Mouse (Mus musculus) lung, postnatal 0 days (tissue): Measurements from ENCODE around the gene Lrrd1.
"Not testable (repeated sequence)": the region's sequence is repeated elsewhere in the genome, so short reads cannot be mapped to it uniquely, and the experiment has no call there.

ENCODE experiments used
- CTCF ChIP-seq: IDR thresholded peaks from 2 replicates; pipeline ENCODE4 v1.5.1; 2016; ENCODE audit warnings: antibody characterized with exemption, mild to moderate bottlenecking
- EP300 ChIP-seq: IDR thresholded peaks from 2 replicates; pipeline ENCODE4 v1.6.1; 2016; ENCODE audit warnings: antibody characterized with exemption, mild to moderate bottlenecking, control low read depth

DNA sequence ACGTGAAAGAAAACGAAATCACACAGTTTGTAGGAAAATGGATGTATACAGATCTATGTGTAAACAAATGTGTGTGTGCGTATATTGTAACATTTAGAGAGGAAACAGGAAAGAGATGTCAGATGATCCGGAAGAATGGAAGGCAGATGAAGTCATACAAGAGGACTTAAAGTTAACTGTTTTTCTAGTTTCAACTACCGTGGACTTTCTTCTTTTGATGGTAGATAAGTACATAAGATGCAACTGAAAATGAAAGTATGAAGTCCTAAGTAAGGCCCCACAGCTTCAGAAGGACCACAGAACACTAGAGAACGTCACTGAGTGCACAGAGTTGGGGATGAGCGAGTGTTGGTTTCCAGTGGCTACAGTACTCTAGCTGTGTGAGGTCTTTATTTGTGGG lies 41.9 kb downstream of the Lrrd1 start:
- TF ChIP-seq CTCF, EP300: not testable (repeated sequence)
